Mouse (Mus musculus): ENCODE measurements around the gene Ubtd2.

DNA sequence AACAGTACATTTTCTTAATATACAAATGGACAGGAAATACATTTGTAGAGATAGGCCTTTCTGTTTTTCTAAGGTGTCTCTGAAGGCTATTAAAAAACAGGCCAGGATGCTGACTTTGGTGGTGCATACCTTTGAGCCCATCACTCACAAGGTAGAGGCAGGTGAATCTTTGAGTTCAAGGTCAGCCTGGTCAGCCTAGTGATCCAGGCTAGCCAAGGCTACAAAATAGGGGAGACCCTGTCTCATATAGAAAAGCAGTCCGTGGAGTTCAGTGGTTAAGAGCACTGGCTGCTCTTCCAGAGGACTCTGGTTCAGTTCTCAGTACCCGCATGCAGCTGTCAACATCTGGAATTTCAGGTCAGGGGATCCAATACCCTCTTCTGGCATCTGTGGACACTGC lies 48.5 kb downstream of the Ubtd2 start:
- TF ChIP-seq CTCF (IDR thresholded peaks at IDR 0.05; ENCODE audit: low read depth, low read length) (no peak), EP300 (IDR thresholded peaks at IDR 0.05; ENCODE audit: insufficient read depth, low read depth, low read length) (no peak), POLR2A (IDR thresholded peaks at IDR 0.05; ENCODE audit: insufficient read depth, low read length) (no peak)

All from ES-Bruce4 (cell line).